Mouse (Mus musculus) heart, postnatal 0 days (tissue): ENCODE data around the gene B830017H08Rik.

Source experiments
- CTCF ChIP-seq: IDR thresholded peaks from 2 replicates; pipeline ENCODE4 v1.5.1; 2016; ENCODE audit warnings: antibody characterized with exemption, control low read depth, low read depth
- EP300 ChIP-seq: IDR thresholded peaks from 2 replicates; pipeline ENCODE4 v1.6.1; 2016; ENCODE audit warnings: antibody characterized with exemption, low read depth

DNA sequence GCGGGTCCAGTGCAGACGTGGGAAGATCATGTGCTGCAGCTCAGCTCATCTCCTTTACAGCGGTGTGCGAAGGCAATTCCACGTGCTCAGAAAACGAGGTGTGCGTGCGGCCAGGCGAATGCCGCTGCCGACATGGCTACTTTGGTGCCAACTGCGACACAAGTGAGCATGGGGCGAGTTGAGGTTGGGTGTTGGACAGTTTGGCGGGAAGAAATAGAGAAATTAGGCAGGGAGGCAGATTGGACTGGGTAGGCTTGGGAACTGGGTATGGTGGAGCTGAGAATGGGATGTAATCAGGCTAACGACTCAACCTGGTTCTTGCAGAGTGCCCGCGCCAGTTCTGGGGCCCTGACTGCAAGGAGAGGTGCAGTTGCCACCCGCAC, 30.5 kb upstream of the B830017H08Rik start:
- no peak for TF ChIP-seq CTCF
- no peak for TF ChIP-seq EP300
